Mouse (Mus musculus): ENCODE results near the gene Slc4a2.

GRCm38 (mm10) chr5:24388246-24388915 is 35.3 kb upstream of the Slc4a2 start:
- TF ChIP-seq POLR2A (IDR thresholded peaks at IDR 0.05; ENCODE audit: insufficient read length, low read depth) (no peak), MAX (IDR thresholded peaks at IDR 0.05; ENCODE audit: low read depth) (no peak)

All from myocyte (in vitro differentiated cells).